Mouse (Mus musculus) liver, embryonic 14.5 days (tissue): Measurements from ENCODE around the gene Macf1.

Source experiments
- CTCF ChIP-seq: IDR thresholded peaks from 2 replicates; pipeline ENCODE4 v1.5.1; 2016; ENCODE audit warnings: antibody characterized with exemption, low read depth, control low read depth
- EP300 ChIP-seq: IDR thresholded peaks from 2 replicates; pipeline ENCODE4 v1.6.1; 2016; ENCODE audit warnings: antibody characterized with exemption, low read depth

GRCm38 (mm10) chr4:123601036-123601435, 83.1 kb downstream of the Macf1 start:
- TF ChIP-seq CTCF (no peak), EP300 (no peak)
